Mouse (Mus musculus) ES-E14 (cell line): ENCODE data around the gene Gm49396.

ENCODE experiments used
- CHD2 ChIP-seq: IDR thresholded peaks from 2 replicates; pipeline ENCODE4 v1.6.1; 2014; ENCODE audit warnings: mild to moderate bottlenecking, low read depth, low read length, inconsistent platforms
- HCFC1 ChIP-seq: IDR thresholded peaks from 2 replicates; pipeline ENCODE4 v1.6.1; 2012; ENCODE audit warnings: low read length, inconsistent platforms, borderline replicate concordance; ENCODE audit not compliant: insufficient read depth
- MAFK ChIP-seq: IDR thresholded peaks from 2 replicates; pipeline ENCODE4 v1.6.1; 2014; ENCODE audit warnings: mild to moderate bottlenecking, low read depth, low read length, inconsistent platforms; ENCODE audit not compliant: insufficient read depth

- TF ChIP-seq HCFC1 (no peak), MAFK (no peak), CHD2 (no peak)
Measured at GRCm38 (mm10) chr7:30600651-30601050, 37.5 kb downstream of the Gm49396 start.
